32 mouse cellular contexts compared by ENCODE assay signal in the genomic region with DNA sequence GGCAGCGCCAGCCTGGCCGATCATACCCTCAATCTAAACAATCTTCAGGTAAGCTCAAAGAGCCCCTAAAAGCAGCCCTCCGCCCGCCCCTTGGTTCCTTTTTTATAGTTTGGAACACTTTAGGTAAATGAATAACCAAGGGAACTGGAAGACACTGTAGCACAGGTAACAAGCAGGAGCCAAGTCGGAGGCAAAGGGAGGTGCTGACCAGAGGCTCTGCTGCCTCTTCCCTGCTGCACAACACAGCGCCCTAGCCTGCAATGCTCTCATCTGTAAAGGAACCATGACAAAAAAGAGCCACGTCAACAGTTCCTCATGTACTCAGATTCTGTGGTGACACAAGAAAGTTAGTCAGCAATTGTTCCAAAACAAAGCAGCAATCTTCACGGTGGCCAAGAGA. TPM values are rescaled to one million over a fixed set of nuclear protein-coding genes. Genes with fewer than 3 reads are reported as not detected.
DNase-seq lines count a peak whose midpoint lies in the region; ATAC-seq and TF ChIP-seq lines count a peak whose summit lies in the region.
"Had no signal": no experiment of that assay in that cellular context is flagged by ENCODE, and none has a peak within 500 bp of the region (broad histone marks: within the 10 kb centered on the region; RNA-seq: fewer than 3 reads in every experiment).

No protein-coding gene starts in this region.

- no peak for TF ChIP-seq EP300 in lung, postnatal 0 days (IDR thresholded peaks at IDR 0.05)

- no peak for TF ChIP-seq POLR2A in lung, adult 2 months (IDR thresholded peaks at IDR 0.05; ENCODE audit: borderline replicate concordance, extremely low read depth, low read depth, low read length)
- TF ChIP-seq POLR2A in kidney, adult 2 months (IDR thresholded peaks at IDR 0.05; ENCODE audit: low read depth, low read length) = no peak

- peak; percentile 12 for DNase-seq in lung, postnatal 0 days (ENCODE audit: low spot score)
- no peak for DNase-seq in lung, adult 2 months
- DNase-seq in kidney, adult 2 months = peak; percentile 72
- peak; percentile 51 to 62 for DNase-seq in kidney, postnatal 36 days
- no peak for DNase-seq in liver
- no peak for DNase-seq in spleen, postnatal 10 days (ENCODE audit: low spot score in 2 of 2)
- DNase-seq: adrenal gland, postnatal 36 days; cerebellum, adult 18-20 months; cerebellum, postnatal 10 days; gastrocnemius, adult 2 months; gastrocnemius, postnatal 36 days; heart, adult 2 months; lung, embryonic 14.5 days; retina, postnatal 1 day; right cerebral cortex, postnatal 25 days; spleen, adult 18-20 months; thymus, adult 18-20 months; thymus, postnatal 25 days had no signal

- H3K4me3 ChIP-seq in lung, postnatal 0 days (ENCODE audit: low read depth, low read length) = no peak overlapping the region
- no peak overlapping the region for H3K4me3 ChIP-seq in lung, adult 2 months (replicated peaks; ENCODE audit: extremely low read depth, low read depth, low read length)
- no peak overlapping the region for H3K4me3 ChIP-seq in kidney, adult 2 months (ENCODE audit: insufficient read depth, low read depth, low read length)
- no peak overlapping the region for H3K4me3 ChIP-seq in kidney, embryonic 16.5 days (ENCODE audit: low read length)
- H3K4me3 ChIP-seq: erythroblast, embryonic 14.5 days; gastrocnemius, adult 2 months; heart, adult 2 months; heart, embryonic 12.5 days; hindbrain, embryonic 10.5 days; limb, embryonic 10.5 days; limb, embryonic 15.5 days; megakaryocyte, embryonic 14.5 days; midbrain, embryonic 15.5 days; neural tube, embryonic 15.5 days had no signal

- H3K27me3 ChIP-seq in lung, postnatal 0 days (replicated peaks; ENCODE audit: insufficient read depth, low read length) = no peaks in the 10 kb centered on the region
- H3K27me3 ChIP-seq in kidney, adult 2 months (replicated peaks; ENCODE audit: control insufficient read depth, insufficient read depth, low read length) = no peaks in the 10 kb centered on the region
- H3K27me3 ChIP-seq in kidney, embryonic 16.5 days (ENCODE audit: insufficient read depth, low read length) = no peaks in the 10 kb centered on the region
- H3K27me3 ChIP-seq: heart, embryonic 12.5 days; limb, embryonic 15.5 days; megakaryocyte, embryonic 14.5 days; midbrain, embryonic 15.5 days; neural tube, embryonic 15.5 days had no signal

- no peak for TF ChIP-seq CTCF in lung, postnatal 0 days (IDR thresholded peaks at IDR 0.05)
- no peak for TF ChIP-seq CTCF in lung, adult 2 months (IDR thresholded peaks at IDR 0.05; ENCODE audit: insufficient read depth, low read length)
- TF ChIP-seq CTCF in kidney, adult 2 months (conservative IDR thresholded peaks at IDR 0.05; ENCODE audit: insufficient read depth, insufficient read length, low read depth, low read length) = no peak

- ATAC-seq in lung, postnatal 0 days = no peak
- peak; percentile 75 for ATAC-seq in kidney, embryonic 16.5 days (ENCODE audit: low FRiP score, low TSS enrichment)
- ATAC-seq: CD4-positive, CD25-positive, alpha-beta regulatory T cell, adult 4 months; forebrain, embryonic 16.5 days; hindbrain, embryonic 16.5 days; midbrain, embryonic 15.5 days had no signal

- no peaks in the 10 kb centered on the region for H3K36me3 ChIP-seq in lung, postnatal 0 days (ENCODE audit: insufficient read depth, low read length)
- no peaks in the 10 kb centered on the region; the same call in none of the 2 replicates for H3K36me3 ChIP-seq in kidney, adult 2 months (ENCODE audit: control insufficient read depth, insufficient read depth, low read length)
- H3K36me3 ChIP-seq in kidney, embryonic 16.5 days (ENCODE audit: insufficient read depth, low read length) = peaks cover 37% of the 10 kb centered on the region

- no peaks in the 10 kb centered on the region for H3K9me3 ChIP-seq in lung, postnatal 0 days (ENCODE audit: low read length)
- H3K9me3 ChIP-seq in kidney, embryonic 16.5 days (ENCODE audit: low read length) = no peaks in the 10 kb centered on the region
- H3K9me3 ChIP-seq: heart, embryonic 12.5 days; hindbrain, embryonic 10.5 days; limb, embryonic 10.5 days; limb, embryonic 15.5 days; megakaryocyte, embryonic 14.5 days; midbrain, embryonic 15.5 days; neural tube, embryonic 15.5 days had no signal

- H3K4me2 ChIP-seq in lung, postnatal 0 days (replicated peaks; ENCODE audit: low read depth, low read length) = no peak overlapping the region
- no peak overlapping the region for H3K4me2 ChIP-seq in kidney, embryonic 16.5 days (replicated peaks; ENCODE audit: low read depth, low read length)
- H3K4me2 ChIP-seq: heart, embryonic 12.5 days; limb, embryonic 15.5 days; lung, embryonic 14.5 days; midbrain, embryonic 15.5 days; neural tube, embryonic 15.5 days had no signal

- 0 out of 2 replicates have a peak overlapping the region, but pooled peaks have one; percentile 2 for H3K27ac ChIP-seq in lung, postnatal 0 days (ENCODE audit: low read length)
- 0 out of 2 replicates have a peak overlapping the region, but pooled peaks have one; percentile 29 for H3K27ac ChIP-seq in kidney, adult 2 months (ENCODE audit: insufficient read depth, low read depth, low read length)
- H3K27ac ChIP-seq in kidney, embryonic 16.5 days (ENCODE audit: low read length) = no peak overlapping the region
- H3K27ac ChIP-seq: gastrocnemius, adult 2 months; heart, adult 2 months; hindbrain, embryonic 10.5 days; limb, embryonic 10.5 days; limb, embryonic 15.5 days; liver, embryonic 14.5 days; midbrain, embryonic 15.5 days; neural tube, embryonic 15.5 days; stomach, postnatal 0 days had no signal

- 71% methylated on average over 8 of the region's 8 CpGs for WGBS in lung, postnatal 0 days
- 78% methylated on average over 8 of the region's 8 CpGs for WGBS in lung, adult 2 months
- WGBS in kidney, adult 2 months = 59% methylated on average over 8 of the region's 8 CpGs
- 83% methylated on average over 8 of the region's 8 CpGs for WGBS in kidney, embryonic 16.5 days

- no peak overlapping the region for H3K9ac ChIP-seq in lung, postnatal 0 days (replicated peaks; ENCODE audit: low read depth)
- no peak overlapping the region for H3K9ac ChIP-seq in kidney, embryonic 16.5 days (replicated peaks; ENCODE audit: low read length)
- H3K9ac ChIP-seq: heart, embryonic 12.5 days; limb, embryonic 15.5 days; liver, embryonic 14.5 days; lung, embryonic 14.5 days; midbrain, embryonic 15.5 days; neural tube, embryonic 15.5 days had no signal

- no peaks in the 10 kb centered on the region for H3K4me1 ChIP-seq in lung, postnatal 0 days (ENCODE audit: insufficient read depth, low read depth, low read length)
- no peaks in the 10 kb centered on the region; the same call in 1 of the 2 replicates for H3K4me1 ChIP-seq in lung, adult 2 months (ENCODE audit: control insufficient read depth, insufficient read depth, low read length)
- H3K4me1 ChIP-seq in kidney, adult 2 months (ENCODE audit: control insufficient read depth, insufficient read depth, low read length) = no peaks in the 10 kb centered on the region; the same call in 1 of the 2 replicates
- no peaks in the 10 kb centered on the region for H3K4me1 ChIP-seq in kidney, embryonic 16.5 days (ENCODE audit: insufficient read depth, low read length)
- H3K4me1 ChIP-seq: heart, embryonic 12.5 days; hindbrain, embryonic 10.5 days; limb, embryonic 10.5 days; limb, embryonic 15.5 days; megakaryocyte, embryonic 14.5 days; midbrain, embryonic 15.5 days; neural tube, embryonic 15.5 days had no signal

RNA-seq across cellular contexts. Expression of a gene that starts 32.0 kb away (rescaled TPM):
- polyA plus RNA-seq in lung, postnatal 0 days (2015; fragmentation: Nextera tagmentation; extraction: Ambion mirVana) = 6.5 TPM in 2 replicates
- polyA plus RNA-seq in lung, adult 2 months (2012; rRNA removed) = 2.8 and 4.8 TPM in 2 replicates
- polyA plus RNA-seq in kidney, adult 2 months (2012; rRNA removed) = 10.9 and 14.2 TPM in 2 replicates
- polyA plus RNA-seq in kidney, embryonic 16.5 days (2015; fragmentation: Nextera tagmentation; extraction: Ambion mirVana) = 16.8 and 18.7 TPM in 2 replicates

Comparison
In these comparisons a context has a peak if more than half of its experiments do, and no peak if none do; other contexts are left out.
1. DNase-seq: peak in lung, postnatal 0 days (single experiment), kidney, adult 2 months (single experiment) and kidney, postnatal 36 days (2 of 2); none in lung, adult 2 months (single experiment), liver (single experiment) and spleen, postnatal 10 days (0 of 2).